Mouse (Mus musculus) intestine, embryonic 15.5 days (tissue): ENCODE results near the gene Sh3glb1. TPM values are rescaled to one million over a fixed set of nuclear protein-coding genes. Genes with fewer than 3 reads are reported as not detected.
A peak's percentile ranks its signal among the peaks of the same experiment; 100 is the strongest.
"Not testable (repeated sequence)": the region's sequence is repeated elsewhere in the genome, so short reads cannot be mapped to it uniquely, and the experiment has no call there.

ENCODE experiments used
- ATAC-seq: fragments of 200-750 bp; cut with Nextera tagmentation; 2 replicates; pipeline ENCODE4 v1.8.0; 2017; ENCODE audit warnings: moderate TSS enrichment, moderate library complexity
- H3K27ac ChIP-seq: fragments of 300-500 bp; sonication (generic); 2 replicates; pipeline ENCODE4 v1.5.1; 2015; ENCODE audit warnings: mild to moderate bottlenecking, inconsistent platforms
- H3K27me3 ChIP-seq: fragments of 300-500 bp; sonication (generic); replicated peaks from 2 replicates; pipeline ENCODE4 v1.6.1; 2015; ENCODE audit warnings: inconsistent platforms
- H3K36me3 ChIP-seq: fragments of 300-500 bp; sonication (generic); 2 replicates; pipeline ENCODE4 v1.6.1; 2015; ENCODE audit warnings: inconsistent platforms
- H3K4me1 ChIP-seq: fragments of 300-500 bp; sonication (generic); replicated peaks from 2 replicates; pipeline ENCODE4 v1.6.1; 2015; ENCODE audit warnings: inconsistent platforms
- H3K4me2 ChIP-seq: fragments of 300-500 bp; sonication (generic); replicated peaks from 2 replicates; pipeline ENCODE4 v1.6.1; 2015; ENCODE audit warnings: mild to moderate bottlenecking, inconsistent platforms
- H3K4me3 ChIP-seq: fragments of 300-500 bp; sonication (generic); replicated peaks from 2 replicates; pipeline ENCODE4 v1.5.1; 2015; ENCODE audit warnings: inconsistent platforms
- H3K9ac ChIP-seq: fragments of 300-500 bp; sonication (generic); 2 replicates; pipeline ENCODE4 v1.6.1; 2015; ENCODE audit warnings: inconsistent platforms
- H3K9me3 ChIP-seq: fragments of 300-500 bp; sonication (generic); 2 replicates; pipeline ENCODE4 v1.6.1; 2016; ENCODE audit warnings: inconsistent platforms
- WGBS: fragments of 180-500 bp; shearing (Covaris S2); methylation state at CpG from one replicate; pipeline ENCODE4 v1.1.7; 2015; 5-methylcytosine and 5-hydroxymethylcytosine counted together
- polyA plus RNA-seq: library from polyadenylated mRNA; unstranded; fragments of >200 nt; fragmentation: Nextera tagmentation; extraction: Ambion mirVana; gene quantifications from 2 replicates; pipeline ENCODE4 v1.2.1, GENCODE M21; 2015

Sh3glb1 gene
- 96.0 and 106 TPM in 2 replicates for polyA plus RNA-seq

DNA sequence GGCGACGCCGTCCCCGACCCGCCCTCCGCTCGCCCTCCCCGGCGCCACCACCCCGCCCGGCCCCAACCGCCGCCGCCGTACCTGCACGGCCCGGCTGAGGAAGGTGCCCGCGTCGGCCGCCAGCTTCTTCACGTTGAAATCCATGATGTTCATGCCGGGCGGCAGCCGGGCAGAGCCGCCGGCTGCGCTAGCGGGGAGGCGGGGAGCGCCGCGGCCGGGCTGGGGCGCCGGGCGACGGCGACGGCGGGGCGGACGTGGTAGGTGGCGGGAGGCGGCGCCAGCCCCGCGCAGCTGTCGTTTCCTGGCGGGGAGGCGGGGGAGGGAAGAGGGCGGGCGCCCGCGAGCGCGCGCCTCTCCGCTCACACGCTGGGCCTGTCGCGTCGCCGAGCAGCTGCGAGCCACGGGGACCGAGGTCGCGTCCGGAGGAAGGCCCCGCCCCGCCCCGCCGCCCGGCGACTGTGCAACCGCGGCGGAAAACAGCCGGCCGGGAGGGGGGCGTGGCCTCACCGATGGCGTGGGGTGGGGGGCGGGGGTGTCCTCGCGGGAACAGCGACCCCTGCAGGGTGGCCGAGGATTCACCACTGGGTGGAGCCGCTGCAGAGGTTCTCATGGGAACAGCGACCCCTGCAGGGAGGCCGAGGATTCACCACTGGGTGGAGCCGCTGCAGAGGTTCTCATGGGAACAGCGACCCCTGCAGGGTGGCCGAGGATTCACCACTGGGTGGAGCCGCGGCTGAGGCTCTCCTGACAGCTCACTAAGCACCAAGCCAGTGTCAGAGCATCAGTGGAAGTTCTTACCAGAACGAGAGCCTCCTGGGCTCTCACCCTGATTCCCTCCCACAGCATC, at the start of gene Sh3glb1:
Gene Sh3glb1 (minus strand): TSS at position 435 of the 847 bp plus-strand sequence.
- Histone ChIP-seq H3K9me3 (no peaks in the 10 kb centered on the region), H3K27me3 (no peaks in the 10 kb centered on the region), H3K9ac (peak within 1 kb of the TSS; percentile 81)

DNA sequence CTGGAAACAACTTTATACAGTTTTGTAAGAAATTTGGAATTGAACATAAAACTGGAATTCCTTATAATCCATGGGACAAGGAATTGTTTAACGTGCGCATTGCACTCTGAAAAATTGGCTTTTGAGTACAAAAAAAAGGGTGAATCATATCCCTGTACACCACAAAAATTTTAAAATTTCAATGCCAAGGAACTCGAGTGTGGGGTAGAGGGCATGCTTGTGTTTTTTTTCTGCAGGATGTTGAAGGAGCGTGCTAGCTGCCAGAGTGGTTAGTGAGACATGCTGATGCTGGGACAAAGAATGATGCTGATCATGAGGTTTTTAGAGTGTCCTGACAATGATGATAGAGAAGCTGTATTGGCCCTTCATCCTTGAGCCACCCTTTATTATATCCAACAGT, 45.0 kb upstream of the Sh3glb1 start:
- no peak overlapping the region for H3K9ac ChIP-seq
- H3K4me1 ChIP-seq, result no peaks in the 10 kb centered on the region; the same call in 1 of the 2 replicates
- 87% methylated on average over 4 of the region's 4 CpGs for WGBS
- H3K27ac ChIP-seq, result no peak overlapping the region
- no peaks in the 10 kb centered on the region for H3K27me3 ChIP-seq
- H3K4me2 ChIP-seq, result no peak overlapping the region
- H3K36me3 ChIP-seq, result no peaks in the 10 kb centered on the region
- H3K4me3 ChIP-seq, result no peak overlapping the region
- no peaks in the 10 kb centered on the region for H3K9me3 ChIP-seq
- no peak for ATAC-seq

More for the DNA sequence above, at the start of gene Sh3glb1:
- under 1% methylated on average over 61 of the region's 98 CpGs for WGBS
- Histone ChIP-seq H3K4me1 (peaks cover 12% of the 10 kb centered on the region), H3K4me3 (peak within 1 kb of the TSS; percentile 76), H3K36me3 (no peaks in the 10 kb centered on the region), H3K4me2 (peak within 1 kb of the TSS; percentile 74), H3K27ac (peak within 1 kb of the TSS; percentile 99)
- ATAC-seq, result peak; percentile 95

DNA sequence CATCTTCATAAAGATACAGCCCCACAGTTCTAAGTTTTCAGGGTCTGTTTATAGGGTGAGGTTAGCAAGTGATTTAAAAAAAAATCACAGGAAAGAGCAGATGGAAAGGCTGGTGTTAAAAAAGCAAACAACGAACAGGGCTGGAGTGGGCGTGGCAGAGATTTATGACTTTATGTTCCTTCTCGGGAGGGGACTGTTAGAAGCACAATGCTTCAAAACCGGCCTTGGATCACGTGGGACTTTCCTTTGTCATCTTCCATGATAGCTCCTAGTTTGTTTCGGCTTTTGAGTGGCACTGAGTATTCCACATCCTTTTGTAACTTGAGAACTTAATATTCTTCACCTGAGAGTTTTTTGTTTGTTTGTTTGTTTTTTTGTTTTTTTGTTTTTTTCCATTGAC, 41.3 kb upstream of the Sh3glb1 start:
- WGBS, result 17% methylated on average over 6 of the region's 6 CpGs
- no peaks in the 10 kb centered on the region; the same call in 1 of the 2 replicates for H3K4me1 ChIP-seq
- no peaks in the 10 kb centered on the region for H3K9me3 ChIP-seq
- H3K27ac ChIP-seq, result peak overlapping the region; percentile 46; the same call in 1 of the 2 replicates
- peak overlapping the region; percentile 40 for H3K4me2 ChIP-seq
- no peaks in the 10 kb centered on the region for H3K36me3 ChIP-seq
- ATAC-seq, result peak; percentile 70
- no peak overlapping the region for H3K4me3 ChIP-seq
- no peak overlapping the region for H3K9ac ChIP-seq
- H3K27me3 ChIP-seq, result no peaks in the 10 kb centered on the region

DNA sequence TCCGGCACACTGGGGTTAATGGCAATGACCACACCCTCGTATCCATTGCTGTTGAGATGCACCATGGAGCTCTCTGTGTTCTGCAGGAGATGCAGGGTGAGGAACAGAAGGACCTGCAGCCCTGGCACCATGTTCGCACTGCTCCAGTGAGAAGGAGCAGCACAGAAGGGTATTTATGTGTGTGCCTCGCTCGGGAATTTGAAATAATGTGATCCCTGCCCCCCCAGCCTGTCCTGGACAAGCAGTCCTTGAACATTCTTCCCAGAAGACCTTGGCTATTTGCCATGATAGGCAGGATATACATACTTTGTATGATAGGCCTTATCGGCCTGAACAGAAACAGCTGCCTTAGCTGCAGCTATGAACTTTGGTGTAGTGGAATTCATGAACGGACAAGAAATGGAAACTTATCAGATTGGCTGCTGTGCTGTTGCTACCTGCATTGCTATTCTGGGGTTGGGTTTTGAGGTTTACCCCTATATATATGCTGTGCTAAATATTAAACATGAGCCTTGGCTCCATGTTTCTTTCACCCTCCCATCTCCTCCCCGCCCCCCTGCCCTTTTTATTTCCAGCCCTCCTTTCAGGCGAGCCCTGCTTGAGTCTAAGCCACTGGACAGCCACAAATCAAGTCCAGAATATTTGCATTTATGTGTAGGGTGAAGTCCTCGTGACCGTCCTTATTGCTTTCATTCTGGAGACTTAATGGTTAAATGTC, 40.6 kb upstream of the Sh3glb1 start, which contains the start of gene Clca3a1:
Gene Clca3a1 (minus strand): TSS at position 386 of the 718 bp plus-strand sequence.
- ATAC-seq, result peak; percentile 92
- peak within 1 kb of the TSS; percentile 40 for H3K4me2 ChIP-seq
- no peaks in the 10 kb centered on the region for H3K36me3 ChIP-seq
- no peaks in the 10 kb centered on the region for H3K27me3 ChIP-seq
- WGBS, result 23% methylated on average over 11 of the region's 11 CpGs
- H3K4me1 ChIP-seq, result no peaks in the 10 kb centered on the region; the same call in 1 of the 2 replicates
- peak within 1 kb of the TSS; percentile 46; the same call in 1 of the 2 replicates for H3K27ac ChIP-seq
- H3K9me3 ChIP-seq, result no peaks in the 10 kb centered on the region
- no peak within 1 kb of the TSS for H3K4me3 ChIP-seq
- no peak within 1 kb of the TSS for H3K9ac ChIP-seq

DNA sequence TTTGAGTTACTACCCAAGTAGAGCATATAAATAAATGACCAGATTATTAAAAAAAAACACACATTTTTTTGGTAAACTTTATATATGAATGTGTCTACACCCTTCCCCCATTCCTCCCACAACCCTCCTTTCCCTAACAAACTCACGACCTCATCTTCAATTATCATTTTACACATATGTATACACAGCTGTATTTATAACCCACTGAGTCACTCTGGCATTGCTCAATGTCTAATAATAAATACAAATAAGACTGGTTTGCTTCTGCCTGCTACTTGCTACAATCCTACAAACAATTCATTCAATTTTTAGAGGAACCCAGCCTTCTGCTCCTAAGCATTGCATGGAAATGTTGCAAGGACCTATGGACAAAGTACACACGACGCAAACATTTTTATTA, 39.6 kb upstream of the Sh3glb1 start:
- H3K9me3 ChIP-seq, result no peaks in the 10 kb centered on the region
- H3K4me1 ChIP-seq, result no peaks in the 10 kb centered on the region; the same call in 1 of the 2 replicates
- no peaks in the 10 kb centered on the region for H3K27me3 ChIP-seq
- 48% methylated on average over 3 of the region's 3 CpGs for WGBS
- no peak overlapping the region for H3K27ac ChIP-seq
- ATAC-seq, result 0 out of 2 replicates have a peak, but pooled peaks have one; percentile 7
- no peaks in the 10 kb centered on the region for H3K36me3 ChIP-seq
- H3K9ac ChIP-seq, result no peak overlapping the region
- no peak overlapping the region for H3K4me2 ChIP-seq
- H3K4me3 ChIP-seq, result no peak overlapping the region

DNA sequence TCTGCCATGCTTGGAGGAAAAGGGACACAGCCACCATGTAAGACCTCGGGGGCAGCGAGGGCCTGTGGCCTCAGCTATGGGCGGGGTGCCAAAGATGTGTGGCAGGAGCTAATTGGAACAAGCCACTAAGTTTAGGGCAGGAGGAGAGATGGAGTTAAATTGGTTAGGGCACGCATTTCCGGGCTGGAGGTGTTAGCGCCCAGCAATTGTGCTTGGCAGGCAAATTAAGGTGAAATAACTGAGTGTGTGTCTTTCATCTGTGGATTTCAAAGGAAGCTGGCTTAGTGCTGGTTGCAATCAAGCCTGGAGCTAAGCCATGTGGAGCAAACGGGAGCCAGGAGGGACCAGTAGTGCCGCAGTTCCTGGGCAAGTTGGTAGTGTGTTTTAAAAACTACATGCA, 36.0 kb upstream of the Sh3glb1 start:
- not testable (repeated sequence) for H3K27me3 ChIP-seq, H3K4me1 ChIP-seq, H3K27ac ChIP-seq, H3K36me3 ChIP-seq, H3K4me3 ChIP-seq, ATAC-seq, H3K9ac ChIP-seq, H3K4me2 ChIP-seq, H3K9me3 ChIP-seq
- WGBS, result 89% methylated on average over 8 of the region's 8 CpGs

DNA sequence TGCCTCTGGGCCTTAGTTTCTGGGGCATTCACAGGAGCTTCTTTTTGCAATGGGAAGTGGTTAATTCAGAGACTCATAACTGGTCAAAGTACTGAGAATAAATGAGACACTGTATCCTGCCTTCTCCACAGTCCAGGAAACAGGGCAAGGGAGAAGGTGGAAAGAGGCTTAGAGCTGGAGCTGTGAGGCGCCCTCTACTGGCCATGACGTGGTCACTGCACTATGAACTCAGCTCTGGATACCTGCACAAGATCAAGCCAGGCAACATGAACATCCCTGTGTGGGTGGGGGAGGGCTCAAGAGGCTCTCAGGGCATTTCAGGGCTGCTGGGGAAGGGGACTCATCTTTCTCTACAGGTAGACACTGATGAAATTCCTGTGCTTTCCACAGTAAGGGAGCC, 33.0 kb upstream of the Sh3glb1 start:
- H3K27ac ChIP-seq, result no peak overlapping the region
- no peak overlapping the region for H3K9ac ChIP-seq
- H3K9me3 ChIP-seq, result no peaks in the 10 kb centered on the region
- no peaks in the 10 kb centered on the region for H3K36me3 ChIP-seq
- H3K4me2 ChIP-seq, result no peak overlapping the region
- no peak overlapping the region for H3K4me3 ChIP-seq
- no peaks in the 10 kb centered on the region for H3K4me1 ChIP-seq
- no peaks in the 10 kb centered on the region for H3K27me3 ChIP-seq
- 7% methylated on average over 2 of the region's 2 CpGs for WGBS
- ATAC-seq, result peak; percentile 49; the same call in 1 of the 2 replicates

DNA sequence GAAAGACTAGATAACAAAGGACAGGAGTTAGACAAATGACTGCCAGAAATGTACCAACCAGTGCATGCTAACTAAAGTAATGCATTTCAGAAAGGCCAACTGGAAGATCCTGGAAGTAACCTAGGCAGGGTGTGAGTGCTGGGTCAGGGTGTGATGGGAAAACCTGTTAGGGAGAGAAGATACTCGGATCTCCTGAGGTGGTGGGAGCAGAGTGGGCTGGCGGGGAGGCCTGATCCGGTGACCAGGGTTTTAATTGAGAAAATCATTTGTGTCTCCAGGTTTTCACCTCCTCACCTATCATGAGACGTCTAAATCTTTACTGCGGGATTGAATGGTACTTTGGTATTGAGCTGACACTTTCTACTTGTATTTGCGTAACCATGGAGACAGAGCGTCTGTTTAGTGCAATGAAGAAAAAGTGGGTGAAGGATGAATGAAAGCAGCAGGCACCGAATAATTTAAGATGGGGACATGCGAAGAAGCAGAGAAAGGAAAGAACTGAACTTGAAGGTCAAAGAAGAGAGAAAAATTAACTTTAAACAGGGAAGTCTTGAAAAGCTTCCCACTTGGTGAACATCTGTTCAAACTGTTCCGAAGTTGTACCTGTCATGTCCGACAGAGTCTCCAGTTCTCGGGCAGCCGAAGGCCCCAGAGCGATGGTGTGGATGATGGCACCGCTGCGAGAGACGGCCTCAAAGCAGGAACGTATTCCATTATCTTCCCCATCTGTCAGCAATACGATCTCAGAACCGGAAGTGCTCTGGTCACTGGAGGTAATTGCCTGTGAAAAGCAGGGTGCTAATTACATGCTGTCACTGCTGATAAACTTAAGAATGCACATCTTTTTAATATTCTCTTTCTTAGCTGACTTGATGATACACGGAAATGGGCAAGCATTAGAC, 29.2 kb upstream of the Sh3glb1 start:
- WGBS, result 74% methylated on average over 20 of the region's 21 CpGs

DNA sequence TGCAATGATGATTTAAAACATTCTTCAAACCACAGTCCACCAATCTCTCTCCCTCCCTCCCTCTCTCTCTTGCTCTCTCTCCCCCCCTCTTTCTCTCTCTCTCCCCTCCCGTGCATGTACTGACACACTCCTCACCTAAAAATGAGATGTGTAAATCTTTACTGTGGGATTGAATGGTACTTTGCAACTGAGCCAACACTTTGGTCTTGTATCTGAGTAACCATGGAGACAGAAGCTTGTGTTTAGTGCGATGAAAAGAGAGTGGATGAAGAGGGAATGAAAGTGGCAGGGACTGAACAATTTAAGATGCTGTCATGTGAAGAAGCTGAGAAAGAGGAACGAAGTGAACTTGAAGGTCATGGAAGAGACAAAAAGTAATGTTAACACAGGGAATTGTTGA, 27.6 kb upstream of the Sh3glb1 start:
- not testable (repeated sequence) for H3K9me3 ChIP-seq, H3K4me2 ChIP-seq, ATAC-seq, H3K27ac ChIP-seq, H3K4me3 ChIP-seq, H3K9ac ChIP-seq, H3K27me3 ChIP-seq, H3K36me3 ChIP-seq, H3K4me1 ChIP-seq
- WGBS, result 38% methylated on average over 3 of the region's 3 CpGs

More for the DNA sequence above, 29.2 kb upstream of the Sh3glb1 start:
- H3K27me3 ChIP-seq, ATAC-seq, H3K9me3 ChIP-seq, H3K4me3 ChIP-seq, H3K4me1 ChIP-seq, H3K4me2 ChIP-seq, H3K27ac ChIP-seq, H3K36me3 ChIP-seq, H3K9ac ChIP-seq: not testable (repeated sequence)

DNA sequence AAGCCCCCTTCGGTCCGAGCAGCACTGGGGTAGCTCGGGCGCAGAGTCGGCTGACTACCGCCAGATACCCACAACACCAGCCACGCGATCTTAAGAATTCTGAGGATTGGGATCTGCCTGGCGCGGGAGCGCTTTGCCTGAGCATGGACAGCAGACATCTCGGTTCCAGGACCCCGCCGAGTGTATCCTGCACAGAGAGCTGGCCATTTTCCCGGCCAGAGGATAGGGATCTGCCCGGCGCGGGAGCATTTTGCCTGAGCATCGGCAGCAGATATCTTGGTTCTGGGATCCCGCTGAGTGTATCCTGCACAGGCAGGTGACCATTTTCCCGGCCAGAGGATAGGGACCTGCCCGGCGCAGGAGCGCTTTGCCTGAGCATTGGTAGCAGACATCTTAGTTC, 18.3 kb upstream of the Sh3glb1 start:
- not testable (repeated sequence) for H3K27ac ChIP-seq, ATAC-seq, H3K9ac ChIP-seq, H3K27me3 ChIP-seq, H3K4me2 ChIP-seq, H3K4me1 ChIP-seq, H3K9me3 ChIP-seq, H3K4me3 ChIP-seq, H3K36me3 ChIP-seq
- 76% methylated on average over 24 of the region's 24 CpGs for WGBS

DNA sequence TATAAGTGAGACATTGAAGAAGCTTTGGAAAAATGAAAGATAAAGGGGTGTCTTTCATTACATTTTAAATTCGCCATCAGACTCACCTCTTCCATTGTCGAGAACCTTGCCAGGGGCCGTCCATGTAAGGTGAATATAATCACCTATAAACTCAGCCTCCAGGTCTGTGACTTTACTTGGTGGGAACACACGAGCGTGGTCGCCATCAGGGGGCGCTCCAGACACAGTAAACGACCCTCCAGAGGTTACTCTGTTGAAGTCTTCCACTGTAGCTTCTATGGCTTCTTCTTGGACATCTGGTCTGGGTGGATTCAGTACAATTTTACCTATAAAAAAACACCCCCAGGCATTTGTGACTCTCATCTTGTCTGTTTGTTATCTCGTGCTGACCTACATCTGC, 16.7 kb upstream of the Sh3glb1 start:
- Histone ChIP-seq H3K9ac (no peak overlapping the region), H3K36me3 (no peaks in the 10 kb centered on the region), H3K4me2 (no peak overlapping the region), H3K27ac (no peak overlapping the region), H3K27me3 (no peaks in the 10 kb centered on the region), H3K9me3 (no peaks in the 10 kb centered on the region), H3K4me3 (no peak overlapping the region), H3K4me1 (no peaks in the 10 kb centered on the region)
- no peak for ATAC-seq
- 27% methylated on average over 9 of the region's 9 CpGs for WGBS
